8 mouse cellular contexts compared by ENCODE assay signal in the genomic region with DNA sequence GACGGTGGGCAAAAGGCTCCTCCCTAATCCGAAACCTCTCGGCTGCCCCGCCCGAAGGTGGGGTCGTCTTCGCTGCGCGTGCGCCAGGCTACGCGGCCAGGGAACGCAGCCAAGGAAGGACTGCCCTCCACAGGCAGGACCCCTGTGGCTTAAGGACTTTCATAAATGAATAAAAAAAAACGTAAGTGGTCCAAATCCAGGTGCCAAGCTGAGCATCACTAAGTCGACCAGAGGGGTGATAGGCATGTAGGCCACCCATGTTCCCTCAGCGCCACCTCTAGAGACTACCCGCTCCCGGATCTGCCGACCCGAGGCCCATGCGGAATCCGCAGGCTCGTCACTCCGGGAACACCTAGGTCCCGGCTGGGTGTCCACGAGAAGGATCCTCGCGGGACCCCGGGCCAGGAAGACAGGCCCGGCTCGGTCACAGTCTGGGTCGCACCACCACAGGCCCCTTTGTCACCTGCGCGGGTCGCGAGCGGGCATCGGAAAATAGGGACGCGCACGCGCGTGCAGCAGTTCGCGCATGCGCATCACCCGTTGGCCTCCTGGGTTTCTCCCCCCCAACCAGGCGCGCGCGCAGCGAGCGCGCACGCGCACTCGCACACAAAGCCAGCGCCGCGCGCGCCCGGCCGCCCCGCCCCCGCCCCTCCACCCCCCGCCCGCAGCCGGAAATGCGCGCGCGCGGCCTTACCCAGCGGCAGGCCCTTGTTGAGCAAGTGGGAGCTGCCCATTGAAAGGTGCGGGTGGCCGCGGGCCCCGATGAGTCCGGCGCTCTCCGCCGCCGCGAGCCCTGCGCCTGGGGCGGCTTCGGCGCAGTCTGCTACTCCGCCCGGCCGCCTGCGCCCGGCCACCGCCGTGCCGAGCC. TPM values are rescaled to one million over a fixed set of nuclear protein-coding genes. Genes with fewer than 3 reads are reported as not detected.
DNase-seq lines count a peak whose midpoint lies in the region; ATAC-seq and TF ChIP-seq lines count a peak whose summit lies in the region.

No protein-coding gene starts in this region.

- no peaks in the 10 kb centered on the region for H3K9me3 ChIP-seq in ES-E14 (ENCODE audit: control insufficient read depth, insufficient read depth, low read depth, low read length)
- H3K9me3 ChIP-seq in forebrain, embryonic 16.5 days (ENCODE audit: control insufficient read depth, low read length) = no peaks in the 10 kb centered on the region
- H3K9me3 ChIP-seq in lung, embryonic 14.5 days (ENCODE audit: low read depth, low read length) = no peaks in the 10 kb centered on the region

- peak; percentile 47 for ATAC-seq in forebrain, embryonic 16.5 days
- ATAC-seq in lung, embryonic 14.5 days (ENCODE audit: insufficient read depth) = peak; percentile 53

- peaks cover 3% of the 10 kb centered on the region; the same call in 1 of the 2 replicates for H3K36me3 ChIP-seq in ES-E14 (ENCODE audit: control insufficient read depth, insufficient read depth, low read length, poor library complexity, severe bottlenecking)
- H3K36me3 ChIP-seq in forebrain, embryonic 16.5 days (ENCODE audit: control insufficient read depth, insufficient read depth) = 0 out of 2 replicates have a peak, but pooled peaks cover under 1% of the 10 kb centered on the region
- peaks cover 26% of the 10 kb centered on the region for H3K36me3 ChIP-seq in lung, embryonic 14.5 days (ENCODE audit: insufficient read depth)
- H3K36me3 ChIP-seq in thymus, adult 2 months (ENCODE audit: control insufficient read depth, insufficient read depth, low read length) = peaks cover 2% of the 10 kb centered on the region; the same call in 1 of the 2 replicates

- TF ChIP-seq CTCF in layer of hippocampus, adult 2 months (conservative IDR thresholded peaks at IDR 0.05) = peak; percentile 24; the same call in 1 of the 2 replicates
- TF ChIP-seq CTCF in lung, embryonic 14.5 days (IDR thresholded peaks at IDR 0.05; ENCODE audit: low read depth) = peak; percentile 32
- TF ChIP-seq CTCF in olfactory bulb, adult 2 months (IDR thresholded peaks at IDR 0.05; ENCODE audit: insufficient read depth, low read depth, low read length) = no peak
- no peak for TF ChIP-seq CTCF in thymus, adult 2 months (IDR thresholded peaks at IDR 0.05; ENCODE audit: borderline replicate concordance, control insufficient read depth, extremely low read depth, insufficient read depth, low read length, poor library complexity)

- peak overlapping the region; percentile 93 for H3K4me3 ChIP-seq in ES-E14 (ENCODE audit: insufficient read depth in 1 of 2, low read depth in 1 of 2, low read length in 2 of 2, poor library complexity in 1 of 2, severe bottlenecking in 1 of 2)
- H3K4me3 ChIP-seq in forebrain, embryonic 16.5 days (replicated peaks; ENCODE audit: low read length) = peak overlapping the region; percentile 86
- H3K4me3 ChIP-seq in layer of hippocampus, adult 2 months = peak overlapping the region; percentile 98
- H3K4me3 ChIP-seq in lung, embryonic 14.5 days (ENCODE audit: low read depth, low read length) = peak overlapping the region; percentile 76
- H3K4me3 ChIP-seq in olfactory bulb, adult 2 months (ENCODE audit: insufficient read depth, low read depth, low read length) = peak overlapping the region; percentile 86
- H3K4me3 ChIP-seq in thymus, adult 2 months (ENCODE audit: control insufficient read depth, insufficient read depth, low read length) = peak overlapping the region; percentile 80

- under 1% methylated on average over 59 of the region's 97 CpGs for WGBS in forebrain, embryonic 16.5 days
- WGBS in lung, embryonic 14.5 days = under 1% methylated on average over 96 of the region's 97 CpGs
- under 1% methylated on average over 95 of the region's 97 CpGs for WGBS in olfactory bulb, adult 2 months
- under 1% methylated on average over 94 of the region's 97 CpGs for WGBS in thymus, adult 2 months

- in situ Hi-C loops in ES-E14 (cut with MboI; ENCODE audit: low sequenced_read_pairs in 2 of 2, unreplicated experiment in 2 of 2) = loop anchor here in 1 of 2 experiments (5.0 kb wide), 1 partner anchor 103 kb away; the partner anchor contains the start of gene Uvssa

- no peaks in the 10 kb centered on the region for H3K27me3 ChIP-seq in forebrain, embryonic 16.5 days (replicated peaks; ENCODE audit: control insufficient read depth, insufficient read depth, low read length)
- no peaks in the 10 kb centered on the region for H3K27me3 ChIP-seq in lung, embryonic 14.5 days (ENCODE audit: insufficient read depth, low read length)
- H3K27me3 ChIP-seq in thymus, adult 2 months (ENCODE audit: control insufficient read depth, insufficient read depth, low read length) = no peaks in the 10 kb centered on the region

- peak overlapping the region; percentile 87 for H3K27ac ChIP-seq in ES-E14 (ENCODE audit: insufficient read depth, low read depth, low read length, poor library complexity, severe bottlenecking)
- peak overlapping the region; percentile 99 for H3K27ac ChIP-seq in forebrain, embryonic 16.5 days (ENCODE audit: low read length)
- H3K27ac ChIP-seq in layer of hippocampus, adult 2 months = peak overlapping the region; percentile 98
- H3K27ac ChIP-seq in lung, embryonic 14.5 days (ENCODE audit: low read depth) = peak overlapping the region; percentile 95
- H3K27ac ChIP-seq in olfactory bulb, adult 2 months (ENCODE audit: insufficient read depth, low read depth, low read length) = peak overlapping the region; percentile 95
- H3K27ac ChIP-seq in thymus, adult 2 months (ENCODE audit: control insufficient read depth, insufficient read depth, low read length) = peak overlapping the region; percentile 43

- peak; percentile 53 for TF ChIP-seq POLR2A in olfactory bulb, adult 2 months (IDR thresholded peaks at IDR 0.05; ENCODE audit: insufficient read depth, low read depth, low read length)
- peak; percentile 64 for TF ChIP-seq POLR2A in thymus, adult 2 months (IDR thresholded peaks at IDR 0.05; ENCODE audit: control insufficient read depth, extremely low read depth, insufficient read depth, low read length, poor library complexity)

- peak overlapping the region; percentile 90 for H3K4me2 ChIP-seq in forebrain, embryonic 16.5 days (ENCODE audit: low read length)
- H3K4me2 ChIP-seq in lung, embryonic 14.5 days = peak overlapping the region; percentile 94

- intact Hi-C loops in heart, postnatal 36 days (cut with DNase I) = loop anchor here (2.0 to 10.0 kb wide), 3 partner anchors 60 to 350 kb away; partner anchors contain the start of genes Fam53a, Gm9903 and Maea

- H3K9ac ChIP-seq in ES-E14 (ENCODE audit: insufficient read depth, low read depth, low read length, poor library complexity, severe bottlenecking) = peak overlapping the region; percentile 96
- peak overlapping the region; percentile 89 for H3K9ac ChIP-seq in forebrain, embryonic 16.5 days (replicated peaks; ENCODE audit: low read depth, low read length)
- peak overlapping the region; percentile 92 for H3K9ac ChIP-seq in lung, embryonic 14.5 days

- H3K4me1 ChIP-seq in ES-E14 (ENCODE audit: control insufficient read depth in 2 of 2, insufficient read depth in 2 of 2, low read length in 2 of 2, poor library complexity in 1 of 2) = peaks cover 2 to 8% of the 10 kb centered on the region in 2 experiments; a peak in 2 of 4 replicates
- peaks cover 39% of the 10 kb centered on the region for H3K4me1 ChIP-seq in forebrain, embryonic 16.5 days (replicated peaks; ENCODE audit: control insufficient read depth, insufficient read depth, low read length)
- peaks cover 6% of the 10 kb centered on the region; the same call in 1 of the 2 replicates for H3K4me1 ChIP-seq in lung, embryonic 14.5 days (ENCODE audit: insufficient read depth)
- H3K4me1 ChIP-seq in olfactory bulb, adult 2 months (ENCODE audit: control insufficient read depth, insufficient read depth, low read length) = peaks cover 13% of the 10 kb centered on the region
- peaks cover 11% of the 10 kb centered on the region for H3K4me1 ChIP-seq in thymus, adult 2 months (replicated peaks; ENCODE audit: control insufficient read depth, insufficient read depth, low read length)

- peak; percentile 73 for DNase-seq in ES-E14 (ENCODE audit: low read depth, low spot score)
- DNase-seq in cerebellum, adult 11-12 months = peak; percentile 93
- DNase-seq in heart, postnatal 36 days = peak; percentile 90 to 96
- DNase-seq in layer of hippocampus, adult 2 months (ENCODE audit: low spot score in 2 of 2) = peak; percentile 88 to 90
- DNase-seq in lung, embryonic 14.5 days = peak; percentile 96
- peak; percentile 91 for DNase-seq in thymus, adult 2 months

TF ChIP-seq in ES-E14, 5 proteins besides CTCF, POLR2A, EP300 and RAD21:
- TF ChIP-seq ZC3H11A (IDR thresholded peaks at IDR 0.05; ENCODE audit: borderline replicate concordance, low read depth, low read length) = no peak
- TF ChIP-seq HCFC1 (IDR thresholded peaks at IDR 0.05; ENCODE audit: borderline replicate concordance, insufficient read depth, low read length) = no peak
- no peak for TF ChIP-seq MAFK (IDR thresholded peaks at IDR 0.05; ENCODE audit: insufficient read depth, low read depth, low read length)
- no peak for TF ChIP-seq ZNF384 (IDR thresholded peaks at IDR 0.05; ENCODE audit: low read depth, low read length)
- TF ChIP-seq CHD2 (IDR thresholded peaks at IDR 0.05; ENCODE audit: low read depth, low read length) = no peak

RNA-seq across cellular contexts. Expression of gene Ctbp1, which starts 0.5 kb away (rescaled TPM):
- 70.0 and 91.2 TPM in 2 replicates for total RNA-seq in ES-E14 (2012; rRNA removed)
- polyA plus RNA-seq in forebrain, embryonic 16.5 days (2015; fragmentation: Nextera tagmentation; extraction: Ambion mirVana) = 496 and 540 TPM in 2 replicates
- total RNA-seq in heart, postnatal 36 days (2021) = 100 to 1,000 TPM; 213 to 214 TPM
- total RNA-seq in layer of hippocampus, adult 2 months (2021) = 100 to 1,000 TPM; 285 to 286 TPM
- 395 and 414 TPM in 2 replicates for polyA plus RNA-seq in lung, embryonic 14.5 days (2014; fragmentation: Nextera tagmentation; extraction: Ambion mirVana)
- not detected in 2 replicates for polyA plus RNA-seq in olfactory bulb, adult 2 months (2012; ENCODE audit: insufficient read depth, insufficient read length, low replicate concordance, missing spikeins)
- 565 and 568 TPM in 2 replicates for polyA plus RNA-seq in thymus, adult 2 months (2012; rRNA removed)

RNA-seq across cellular contexts. Expression of gene Spon2, which starts 56.1 kb away (rescaled TPM):
- 2.5 and 2.8 TPM in 2 replicates for total RNA-seq in ES-E14 (2012; rRNA removed)
- 3.7 and 5.0 TPM in 2 replicates for polyA plus RNA-seq in forebrain, embryonic 16.5 days (2015; fragmentation: Nextera tagmentation; extraction: Ambion mirVana)
- 1 to 10 TPM; 2.1 to 2.6 TPM for total RNA-seq in heart, postnatal 36 days (2021)
- under 1 TPM in 1 of 2 experiments, not detected in 1; 0.34 TPM for total RNA-seq in layer of hippocampus, adult 2 months (2021)
- polyA plus RNA-seq in lung, embryonic 14.5 days (2014; fragmentation: Nextera tagmentation; extraction: Ambion mirVana) = 10.5 and 12.1 TPM in 2 replicates
- not detected in 2 replicates for polyA plus RNA-seq in olfactory bulb, adult 2 months (2012; ENCODE audit: insufficient read depth, insufficient read length, low replicate concordance, missing spikeins)
- 8.0 and 10.5 TPM in 2 replicates for polyA plus RNA-seq in thymus, adult 2 months (2012; rRNA removed)

Comparison
In these comparisons a context has a peak if more than half of its experiments do, and no peak if none do; other contexts are left out.
1. Peak in every context shown above with its lines: DNase-seq, ATAC-seq, H3K4me3 ChIP-seq and H3K27ac ChIP-seq.
2. H3K27ac ChIP-seq: peak in every context shown above with its lines; median percentile 99 in forebrain, embryonic 16.5 days; 98 in layer of hippocampus, adult 2 months; 95 in lung, embryonic 14.5 days; 95 in olfactory bulb, adult 2 months; 87 in ES-E14; 43 in thymus, adult 2 months.
3. CTCF ChIP-seq: peak in layer of hippocampus, adult 2 months (single experiment) and lung, embryonic 14.5 days (single experiment); none in olfactory bulb, adult 2 months (single experiment) and thymus, adult 2 months (single experiment).